Mouse (Mus musculus) ES-E14 (cell line): ENCODE data around the gene Nxph3. TPM values are rescaled to one million over a fixed set of nuclear protein-coding genes. Genes with fewer than 3 reads are reported as not detected.
A peak's percentile ranks its signal among the peaks of the same experiment; 100 is the strongest.

Experiments
- DNase-seq: peaks from one replicate; pipeline ENCODE4 v3.0.0-alpha.2; 2013; ENCODE audit warnings: low read depth, low spot score
- H3K27ac ChIP-seq: 2 replicates; pipeline ENCODE4 v1.5.1; 2012; ENCODE audit warnings: low read depth, mild to moderate bottlenecking, low read length, moderate library complexity, mixed read lengths; ENCODE audit not compliant: poor library complexity, insufficient read depth, severe bottlenecking
- H3K36me3 ChIP-seq: 2 replicates; pipeline ENCODE4 v1.6.1; 2012; ENCODE audit warnings: mild to moderate bottlenecking, low read length, moderate library complexity, mixed read lengths; ENCODE audit not compliant: control insufficient read depth, poor library complexity, insufficient read depth, severe bottlenecking
- H3K4me1 ChIP-seq, 2 experiments: fragments of 150-350 bp in 1 of 2; sonication (generic) in 1 of 2; 2 replicates each; pipeline ENCODE4 v1.6.1; 2012; ENCODE audit warnings: low read length in 2 of 2, mild to moderate bottlenecking in 1 of 2, mixed read lengths in 1 of 2; ENCODE audit not compliant: control insufficient read depth in 2 of 2, insufficient read depth in 2 of 2, poor library complexity in 1 of 2
- H3K4me3 ChIP-seq, 2 experiments: fragments of 150-350 bp in 1 of 2; sonication (generic) in 1 of 2; 2 replicates each; pipeline ENCODE4 v1.5.1; 2012; ENCODE audit warnings: low read length in 2 of 2, low read depth in 1 of 2, mild to moderate bottlenecking in 1 of 2, mixed read lengths in 1 of 2; ENCODE audit not compliant: insufficient read depth in 1 of 2, poor library complexity in 1 of 2, severe bottlenecking in 1 of 2
- H3K9ac ChIP-seq: 2 replicates; pipeline ENCODE4 v1.6.1; 2012; ENCODE audit warnings: low read depth, mild to moderate bottlenecking, low read length, mixed read lengths; ENCODE audit not compliant: poor library complexity, insufficient read depth, severe bottlenecking
- H3K9me3 ChIP-seq: fragments of 150-350 bp; sonication (generic); 2 replicates; pipeline ENCODE4 v1.6.1; 2012; ENCODE audit warnings: low read depth, mild to moderate bottlenecking, low read length; ENCODE audit not compliant: control insufficient read depth, insufficient read depth
- CHD2 ChIP-seq: IDR thresholded peaks from 2 replicates; pipeline ENCODE4 v1.6.1; 2014; ENCODE audit warnings: mild to moderate bottlenecking, low read depth, low read length, inconsistent platforms
- HCFC1 ChIP-seq: IDR thresholded peaks from 2 replicates; pipeline ENCODE4 v1.6.1; 2012; ENCODE audit warnings: low read length, inconsistent platforms, borderline replicate concordance; ENCODE audit not compliant: insufficient read depth
- MAFK ChIP-seq: IDR thresholded peaks from 2 replicates; pipeline ENCODE4 v1.6.1; 2014; ENCODE audit warnings: mild to moderate bottlenecking, low read depth, low read length, inconsistent platforms; ENCODE audit not compliant: insufficient read depth
- ZC3H11A ChIP-seq: IDR thresholded peaks from 2 replicates; pipeline ENCODE4 v1.6.1; 2012; ENCODE audit warnings: low read depth, mild to moderate bottlenecking, inconsistent platforms, low read length, borderline replicate concordance
- ZNF384 ChIP-seq: IDR thresholded peaks from 2 replicates; pipeline ENCODE4 v1.6.1; 2012; ENCODE audit warnings: low read depth, low read length, inconsistent platforms
- in situ Hi-C, 2 experiments: fragments of 600-800 bp; cut with MboI; formaldehyde crosslinking; loops; one replicate each; pipeline ENCODE4 v1.15.1; 2025; ENCODE audit warnings: low sequenced_read_pairs in 2 of 2, inconsistent platforms in 1 of 2; ENCODE audit not compliant: unreplicated experiment in 2 of 2
- total RNA-seq: library from RNA; depleted of rRNA; stranded (reverse); fragments of 300-350 nt; gene quantifications from 2 replicates; pipeline ENCODE4 v1.2.3, GENCODE M21; 2012; rRNA removed

Gene Nxph3
- total RNA-seq = 2.4 and 5.5 TPM in 2 replicates

GRCm38 (mm10) chr11:95514298-95514861, at the start of gene Nxph3:
Nxph3 (minus strand) TSS chr11:95514570.
- Histone ChIP-seq H3K27ac (peak within 1 kb of the TSS; percentile 61; the same call in 1 of the 2 replicates), H3K9ac (peak within 1 kb of the TSS; percentile 84), H3K36me3 (no peaks in the 10 kb centered on the region), H3K9me3 (no peaks in the 10 kb centered on the region), H3K4me3 (peak within 1 kb of the TSS; percentile 88 to 94), H3K4me1 (peaks cover 9 to 36% of the 10 kb centered on the region in 2 experiments)
- TF ChIP-seq MAFK = no peak
- TF ChIP-seq ZNF384 = no peak
- TF ChIP-seq CHD2 = no peak
- TF ChIP-seq HCFC1 = no peak
- no peak for TF ChIP-seq ZC3H11A
- DNase-seq = no peak
- in situ Hi-C loops = loop anchor here in 1 of 2 experiments (25.0 kb wide), 1 partner anchor 402 kb away; the partner anchor contains the start of gene Dlx3

- H3K27ac ChIP-seq = no peak overlapping the region
- in situ Hi-C loops = no loop called here
- TF ChIP-seq ZNF384 = no peak
- no peak for TF ChIP-seq ZC3H11A
- TF ChIP-seq HCFC1 = no peak
- no peak for TF ChIP-seq MAFK
- TF ChIP-seq CHD2 = no peak
- H3K9ac ChIP-seq = no peak overlapping the region
- H3K36me3 ChIP-seq = no peaks in the 10 kb centered on the region
- no peak for DNase-seq
- H3K4me1 ChIP-seq = peaks cover 2 to 12% of the 10 kb centered on the region in 2 experiments; a peak in 2 of 4 replicates
- H3K9me3 ChIP-seq = no peaks in the 10 kb centered on the region
- no peak overlapping the region for H3K4me3 ChIP-seq
These were observed 49.5 kb upstream of the Nxph3 start for GRCm38 (mm10) chr11:95563849-95564248.

GRCm38 (mm10) chr11:95560773-95561172, 46.4 kb upstream of the Nxph3 start:
- DNase-seq = no peak
- peaks cover 2 to 19% of the 10 kb centered on the region in 2 experiments; a peak in 2 of 4 replicates for H3K4me1 ChIP-seq
- TF ChIP-seq HCFC1 (no peak), CHD2 (no peak), MAFK (no peak), ZNF384 (no peak), ZC3H11A (no peak)
- no peak overlapping the region for H3K9ac ChIP-seq
- H3K9me3 ChIP-seq = no peaks in the 10 kb centered on the region
- in situ Hi-C loops = no loop called here
- H3K36me3 ChIP-seq = no peaks in the 10 kb centered on the region
- no peak overlapping the region for H3K4me3 ChIP-seq
- no peak overlapping the region for H3K27ac ChIP-seq

GRCm38 (mm10) chr11:95559761-95560160, 45.4 kb upstream of the Nxph3 start:
- no peaks in the 10 kb centered on the region for H3K36me3 ChIP-seq
- H3K9me3 ChIP-seq = no peaks in the 10 kb centered on the region
- H3K4me1 ChIP-seq = peaks cover 4 to 19% of the 10 kb centered on the region in 2 experiments; a peak in 3 of 4 replicates
- no peak overlapping the region for H3K4me3 ChIP-seq
- no peak overlapping the region for H3K9ac ChIP-seq
- in situ Hi-C loops = no loop called here
- no peak for DNase-seq
- TF ChIP-seq CHD2 = no peak
- H3K27ac ChIP-seq = no peak overlapping the region

GRCm38 (mm10) chr11:95557719-95558118, 43.3 kb upstream of the Nxph3 start:
- in situ Hi-C loops = no loop called here
- Histone ChIP-seq H3K9me3 (no peaks in the 10 kb centered on the region), H3K27ac (no peak overlapping the region), H3K9ac (no peak overlapping the region), H3K4me1 (peaks cover 4 to 19% of the 10 kb centered on the region in 2 experiments; a peak in 3 of 4 replicates), H3K4me3 (no peak overlapping the region), H3K36me3 (no peaks in the 10 kb centered on the region)
- no peak for TF ChIP-seq ZNF384
- TF ChIP-seq CHD2 = no peak
- DNase-seq = no peak
